Mouse (Mus musculus) gastrocnemius, postnatal 25 days (tissue): Measurements from ENCODE around the gene Cfap299. TPM values are rescaled to one million over a fixed set of nuclear protein-coding genes. Genes with fewer than 3 reads are reported as not detected.
"Not testable (repeated sequence)": the region's sequence is repeated elsewhere in the genome, so short reads cannot be mapped to it uniquely, and the experiment has no call there.

Experiments
- DNase-seq: peaks from one replicate; pipeline ENCODE4 v3.0.0; 2022
- total RNA-seq, 2 experiments: library from RNA; stranded (reverse); gene quantifications; 1 replicate in 1 of 2; 2 replicates in 1 of 2; pipeline ENCODE4 v1.2.3; 2021

The Cfap299 gene
- total RNA-seq, 2 experiments from 2014 or later = not detected

- no peak for DNase-seq
Observed at GRCm38 (mm10) chr5:98541333-98541732, 212.2 kb downstream of the Cfap299 start.

GRCm38 (mm10) chr5:98550285-98550684 is 221.2 kb downstream of the Cfap299 start:
- no peak for DNase-seq

GRCm38 (mm10) chr5:98550873-98551272 is 221.8 kb downstream of the Cfap299 start:
- no peak for DNase-seq

- no peak for DNase-seq
Observed at GRCm38 (mm10) chr5:98552395-98552794, 223.3 kb downstream of the Cfap299 start, which contains the start of gene Gm11111. Gene Gm11111, plus strand, starts transcription at chr5:98552695.

- DNase-seq = no peak
Observed at GRCm38 (mm10) chr5:98552811-98553601, 223.9 kb downstream of the Cfap299 start.

GRCm38 (mm10) chr5:98561301-98561700 is 232.2 kb downstream of the Cfap299 start:
- DNase-seq = no peak

GRCm38 (mm10) chr5:98562806-98563205 is 233.7 kb downstream of the Cfap299 start:
- DNase-seq = no peak

- DNase-seq = no peak
Observed at GRCm38 (mm10) chr5:98563801-98564200, 234.7 kb downstream of the Cfap299 start.

GRCm38 (mm10) chr5:98566461-98567193 is 237.5 kb downstream of the Cfap299 start:
- DNase-seq = no peak

- DNase-seq = no peak
Observed at GRCm38 (mm10) chr5:98568481-98568880, 239.4 kb downstream of the Cfap299 start.

- no peak for DNase-seq
Observed at GRCm38 (mm10) chr5:98569029-98569513, 240.0 kb downstream of the Cfap299 start.

GRCm38 (mm10) chr5:98572392-98572791 is 243.3 kb downstream of the Cfap299 start:
- DNase-seq = no peak

GRCm38 (mm10) chr5:98574711-98575470 is 245.8 kb downstream of the Cfap299 start:
- DNase-seq = no peak

- DNase-seq = no peak
Observed at GRCm38 (mm10) chr5:98575471-98575834, 246.3 kb downstream of the Cfap299 start.

- not testable (repeated sequence) for DNase-seq
Observed at GRCm38 (mm10) chr5:98576538-98576937, 247.4 kb downstream of the Cfap299 start.

GRCm38 (mm10) chr5:98578398-98578797 is 249.3 kb downstream of the Cfap299 start:
- no peak for DNase-seq

GRCm38 (mm10) chr5:98580811-98581210 is 251.7 kb downstream of the Cfap299 start:
- no peak for DNase-seq

GRCm38 (mm10) chr5:98582051-98582450 is 252.9 kb downstream of the Cfap299 start:
- no peak for DNase-seq

- DNase-seq = no peak
Observed at GRCm38 (mm10) chr5:98585915-98586314, 256.8 kb downstream of the Cfap299 start.

GRCm38 (mm10) chr5:98613511-98613910 is 284.4 kb downstream of the Cfap299 start:
- DNase-seq = no peak

- no peak for DNase-seq
Observed at GRCm38 (mm10) chr5:98616902-98617301, 287.8 kb downstream of the Cfap299 start.

GRCm38 (mm10) chr5:98617416-98617815 is 288.3 kb downstream of the Cfap299 start:
- DNase-seq = no peak
